Mouse (Mus musculus) liver, embryonic 14.5 days (tissue): ENCODE results near the gene Atp7b. TPM values are rescaled to one million over a fixed set of nuclear protein-coding genes. Genes with fewer than 3 reads are reported as not detected.
A peak's percentile ranks its signal among the peaks of the same experiment; 100 is the strongest.

Experiments
- ATAC-seq: fragments of 200-750 bp; cut with Nextera tagmentation; 2 replicates; pipeline ENCODE4 v1.8.0; 2017; ENCODE audit warnings: moderate number of reproducible peaks, mild to moderate bottlenecking, moderate library complexity; ENCODE audit not compliant: insufficient read depth
- DNase-seq, 3 experiments: peaks; one replicate each; pipeline ENCODE4 v3.0.0-alpha.2; 2012 to 2013; ENCODE audit warnings: low read depth in 3 of 3, low spot score in 3 of 3
- H3K27ac ChIP-seq: fragments of 300-500 bp; sonication (generic); 2 replicates; pipeline ENCODE4 v1.5.1; 2014; ENCODE audit warnings: moderate library complexity, mild to moderate bottlenecking, control low read depth, inconsistent platforms
- H3K27me3 ChIP-seq: fragments of 300-500 bp; sonication (generic); 2 replicates; pipeline ENCODE4 v1.6.1; 2014; ENCODE audit warnings: mild to moderate bottlenecking, low read length, moderate library complexity; ENCODE audit not compliant: control insufficient read depth, insufficient read depth
- H3K36me3 ChIP-seq: fragments of 300-500 bp; sonication (generic); replicated peaks from 2 replicates; pipeline ENCODE4 v1.6.1; 2014; ENCODE audit warnings: low read depth; ENCODE audit not compliant: control insufficient read depth, insufficient read depth
- H3K4me1 ChIP-seq, 2 experiments: fragments of 200-500 bp in 1 of 2; fragments of 300-500 bp in 1 of 2; sonication (generic) in 1 of 2; replicated peaks; 2 replicates each; pipeline ENCODE4 v1.6.1; 2012 to 2014; ENCODE audit warnings: antibody characterized with exemption in 1 of 2, inconsistent platforms in 1 of 2, low read length in 1 of 2; ENCODE audit not compliant: control insufficient read depth in 2 of 2, insufficient read depth in 2 of 2
- H3K4me2 ChIP-seq: fragments of 300-500 bp; sonication (generic); 2 replicates; pipeline ENCODE4 v1.6.1; 2014; ENCODE audit warnings: low read depth, mild to moderate bottlenecking, control low read depth, moderate library complexity
- H3K4me3 ChIP-seq, 2 experiments: fragments of 200-500 bp in 1 of 2; fragments of 300-500 bp in 1 of 2; sonication (generic) in 1 of 2; 2 replicates each; pipeline ENCODE4 v1.5.1; 2012 to 2014; ENCODE audit warnings: low read depth in 2 of 2, low read length in 2 of 2, mild to moderate bottlenecking in 2 of 2, control low read depth in 1 of 2, inconsistent platforms in 1 of 2, moderate library complexity in 1 of 2; ENCODE audit not compliant: insufficient read depth in 1 of 2
- H3K9ac ChIP-seq: fragments of 300-500 bp; sonication (generic); replicated peaks from 2 replicates; pipeline ENCODE4 v1.6.1; 2014; ENCODE audit warnings: mild to moderate bottlenecking, control low read depth, moderate library complexity
- H3K9me3 ChIP-seq: fragments of 300-500 bp; sonication (generic); 2 replicates; pipeline ENCODE4 v1.6.1; 2016; ENCODE audit warnings: low read length, mixed read lengths; ENCODE audit not compliant: control insufficient read depth
- CTCF ChIP-seq: IDR thresholded peaks from 2 replicates; pipeline ENCODE4 v1.5.1; 2016; ENCODE audit warnings: antibody characterized with exemption, low read depth, control low read depth
- EP300 ChIP-seq: IDR thresholded peaks from 2 replicates; pipeline ENCODE4 v1.6.1; 2016; ENCODE audit warnings: antibody characterized with exemption, low read depth
- WGBS: fragments of 180-500 bp; shearing (Covaris S2); extraction: QIAGEN DNeasy Blood & Tissue Kit; methylation state at CpG from one replicate; pipeline ENCODE4 v1.1.7; 2014; ENCODE audit not compliant: insufficient replicate concordance; 5-methylcytosine and 5-hydroxymethylcytosine counted together
- polyA plus RNA-seq, 2 experiments: library from polyadenylated mRNA; depleted of rRNA in 1 of 2; stranded (reverse) in 1 of 2; unstranded in 1 of 2; fragments of >200 nt; fragmentation: Nextera tagmentation in 1 of 2; extraction: Ambion mirVana in 1 of 2; gene quantifications; 2 replicates each; pipeline versions ENCODE4 v1.2.1 to v1.2.3; 2012 to 2014

The Atp7b gene
- polyA plus RNA-seq (2012; rRNA removed), result 8.4 and 9.4 TPM in 2 replicates
- 10.4 and 12.0 TPM in 2 replicates for polyA plus RNA-seq (2014; fragmentation: Nextera tagmentation; extraction: Ambion mirVana)

GRCm38 (mm10) chr8:22059821-22060445 lies at the start of gene Atp7b:
Gene Atp7b, minus strand, starts transcription at chr8:22060305.
- Histone ChIP-seq H3K27me3 (no peaks in the 10 kb centered on the region), H3K4me2 (peak within 1 kb of the TSS; percentile 84), H3K9me3 (no peaks in the 10 kb centered on the region), H3K9ac (peak within 1 kb of the TSS; percentile 95), H3K4me1 (peaks cover 40% of the 10 kb centered on the region in 2 experiments), H3K4me3 (peak within 1 kb of the TSS; percentile 96 to 99), H3K36me3 (peaks cover under 1% of the 10 kb centered on the region), H3K27ac (peak within 1 kb of the TSS; percentile 83)
- ATAC-seq (peak; percentile 70), DNase-seq (peak in 1 of 3 experiments; percentile 36)
- no peak for TF ChIP-seq EP300
- WGBS, result under 1% methylated on average over 45 of the region's 46 CpGs

GRCm38 (mm10) chr8:22107020-22107419 lies 46.9 kb upstream of the Atp7b start:
- ATAC-seq, result no peak
- Histone ChIP-seq H3K27me3 (no peaks in the 10 kb centered on the region), H3K4me2 (no peak overlapping the region), H3K4me1 (no peaks in the 10 kb centered on the region), H3K4me3 (no peak overlapping the region), H3K36me3 (no peaks in the 10 kb centered on the region), H3K27ac (no peak overlapping the region), H3K9me3 (no peaks in the 10 kb centered on the region), H3K9ac (no peak overlapping the region)
- no peak for DNase-seq
- TF ChIP-seq EP300 (no peak), CTCF (no peak)
- 53% methylated on average over 4 of the region's 4 CpGs for WGBS

- DNase-seq, result peak in 1 of 3 experiments; percentile 3
- Histone ChIP-seq H3K4me2 (no peak overlapping the region), H3K4me1 (no peaks in the 10 kb centered on the region), H3K27ac (no peak overlapping the region), H3K27me3 (no peaks in the 10 kb centered on the region), H3K4me3 (no peak overlapping the region), H3K9me3 (no peaks in the 10 kb centered on the region), H3K36me3 (no peaks in the 10 kb centered on the region), H3K9ac (no peak overlapping the region)
- no peak for ATAC-seq
- TF ChIP-seq EP300, result no peak
- TF ChIP-seq CTCF, result peak; percentile 67
- WGBS, result 43% methylated on average over 8 of the region's 8 CpGs
These were observed 31.5 kb upstream of the Atp7b start for GRCm38 (mm10) chr8:22091568-22091967.

DNA sequence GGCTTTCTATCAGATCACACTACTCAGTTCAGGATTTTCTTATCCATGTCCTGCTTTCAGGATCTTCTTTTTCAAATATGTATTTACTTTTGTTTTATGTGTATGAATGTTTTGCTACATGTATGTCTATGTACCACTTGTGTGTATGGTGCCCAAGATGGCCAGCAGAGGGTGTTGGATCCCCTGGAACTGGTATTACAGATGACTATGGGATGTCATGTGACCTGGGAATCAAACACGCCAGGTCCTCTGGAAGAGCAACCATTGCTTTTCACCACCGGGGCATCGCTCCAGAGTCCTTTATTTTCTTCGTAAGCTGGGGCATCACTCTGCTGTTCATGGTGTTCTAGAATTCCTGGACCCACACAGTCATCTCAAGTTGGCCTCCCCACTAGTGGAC lies 29.1 kb upstream of the Atp7b start:
- no peak overlapping the region for H3K4me2 ChIP-seq
- H3K27ac ChIP-seq, result no peak overlapping the region
- TF ChIP-seq EP300 (no peak), CTCF (0 out of 2 replicates have a peak, but pooled peaks have one; percentile 16)
- no peaks in the 10 kb centered on the region for H3K9me3 ChIP-seq
- no peaks in the 10 kb centered on the region for H3K27me3 ChIP-seq
- 91% methylated on average over 4 of the region's 4 CpGs for WGBS
- DNase-seq (no peak), ATAC-seq (no peak)
- no peak overlapping the region for H3K9ac ChIP-seq
- no peak overlapping the region for H3K4me3 ChIP-seq
- H3K36me3 ChIP-seq, result no peaks in the 10 kb centered on the region
- H3K4me1 ChIP-seq, result no peaks in the 10 kb centered on the region

- Histone ChIP-seq H3K27ac (no peak overlapping the region), H3K4me1 (no peaks in the 10 kb centered on the region), H3K4me3 (no peak overlapping the region), H3K9me3 (no peaks in the 10 kb centered on the region), H3K9ac (no peak overlapping the region), H3K36me3 (no peaks in the 10 kb centered on the region), H3K27me3 (no peaks in the 10 kb centered on the region), H3K4me2 (no peak overlapping the region)
- no peak for DNase-seq
- TF ChIP-seq CTCF (no peak), EP300 (no peak)
- 63% methylated on average over 9 of the region's 9 CpGs for WGBS
- no peak for ATAC-seq
These were observed 19.4 kb upstream of the Atp7b start for GRCm38 (mm10) chr8:22079313-22080007.
